Mouse (Mus musculus): ENCODE measurements around the gene Thbs4. TPM values are rescaled to one million over a fixed set of nuclear protein-coding genes. Genes with fewer than 3 reads are reported as not detected.

The Thbs4 gene
- total and polyA plus RNA-seq, 2 experiments from 2014 or later, result 13.4 to 15.3 TPM

DNA sequence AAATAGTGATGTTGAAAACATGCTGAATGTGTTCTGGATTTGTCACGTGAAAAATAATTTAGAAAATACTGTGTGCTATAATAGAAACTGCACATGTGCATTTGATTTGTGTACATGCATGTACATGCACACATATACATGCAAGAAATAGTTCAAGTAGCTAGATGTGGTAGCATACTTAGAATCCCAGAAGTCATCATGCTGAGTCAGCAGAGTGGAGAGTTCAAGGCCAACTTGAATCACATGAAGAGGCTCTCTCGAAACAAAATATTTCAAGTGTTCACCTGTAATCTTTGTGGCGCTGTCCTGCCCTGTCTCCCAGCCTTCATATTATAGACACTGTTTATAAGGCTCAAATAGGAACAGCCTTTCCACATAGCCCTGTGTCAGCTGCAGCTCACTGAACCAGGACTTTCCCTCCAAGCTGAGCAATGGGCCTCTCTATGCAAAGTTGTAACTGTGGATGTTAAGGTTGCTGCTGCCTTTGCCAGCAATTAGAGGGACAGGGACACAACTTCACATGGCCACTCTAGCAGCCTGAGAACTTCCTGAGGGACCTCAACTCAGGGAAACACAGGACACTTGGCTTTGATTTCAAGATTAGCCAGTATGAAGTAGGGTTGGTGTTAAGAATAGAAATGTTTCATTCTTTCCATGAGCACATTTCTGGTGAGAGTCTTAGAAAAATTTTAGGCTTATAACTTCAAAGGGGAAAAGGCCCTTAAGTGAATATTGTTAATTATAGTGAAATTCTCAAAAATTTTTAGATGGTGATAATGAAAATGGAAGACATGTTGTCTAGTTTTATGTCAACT is 76.6 kb downstream of the Thbs4 start:
- Histone ChIP-seq H3K4me2 (ENCODE audit: low read depth, low read length) (no peak overlapping the region), H3K9ac (replicated peaks; ENCODE audit: low read depth, low read length) (no peak overlapping the region), H3K4me1 (ENCODE audit: control insufficient read depth, insufficient read depth) (no peaks in the 10 kb centered on the region), H3K9me3 (replicated peaks; ENCODE audit: control insufficient read depth, low read length) (no peaks in the 10 kb centered on the region), H3K27me3 (ENCODE audit: control insufficient read depth, insufficient read depth, low read length) (no peaks in the 10 kb centered on the region), H3K27ac (ENCODE audit: low read depth) (no peak overlapping the region), H3K4me3 (ENCODE audit: low read depth, low read length) (no peak overlapping the region), H3K36me3 (replicated peaks; ENCODE audit: control insufficient read depth, insufficient read depth, low read length) (no peaks in the 10 kb centered on the region)
- DNase-seq (ENCODE audit: low spot score) (no peak), ATAC-seq (ENCODE audit: insufficient read depth, low read depth) (no peak)
- TF ChIP-seq EP300 (IDR thresholded peaks at IDR 0.05; ENCODE audit: low read depth) (no peak), CTCF (IDR thresholded peaks at IDR 0.05; ENCODE audit: low read depth) (no peak)
- WGBS, result 86% methylated on average over 3 of the region's 3 CpGs

DNA sequence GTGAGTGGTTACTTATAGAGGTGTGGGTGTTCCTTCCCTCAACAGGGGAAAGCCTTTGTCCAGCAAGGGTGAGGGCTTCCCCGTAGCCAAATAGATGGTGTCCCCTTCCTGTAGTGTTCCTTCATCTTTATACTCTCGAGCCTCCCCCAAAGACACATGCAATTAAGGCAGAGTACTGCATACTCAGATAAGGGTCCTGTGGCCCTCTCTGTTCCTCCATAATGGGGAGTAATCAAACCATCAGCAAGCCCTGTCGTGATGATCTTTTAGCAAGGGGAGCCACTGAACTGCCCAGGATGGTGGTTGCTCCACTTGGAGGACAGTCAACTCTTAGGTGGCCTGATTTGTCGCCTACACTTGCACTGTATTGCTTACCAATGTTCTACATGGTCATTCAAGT is 82.0 kb downstream of the Thbs4 start:
- H3K9ac ChIP-seq (replicated peaks; ENCODE audit: low read depth, low read length), result no peak overlapping the region
- no peak for TF ChIP-seq EP300 (IDR thresholded peaks at IDR 0.05; ENCODE audit: low read depth)
- no peak for TF ChIP-seq CTCF (IDR thresholded peaks at IDR 0.05; ENCODE audit: low read depth)
- WGBS, result 82% methylated on average over 4 of the region's 4 CpGs
- no peaks in the 10 kb centered on the region for H3K4me1 ChIP-seq (ENCODE audit: control insufficient read depth, insufficient read depth)
- no peak overlapping the region for H3K4me2 ChIP-seq (ENCODE audit: low read depth, low read length)
- peaks cover 18% of the 10 kb centered on the region for H3K36me3 ChIP-seq (replicated peaks; ENCODE audit: control insufficient read depth, insufficient read depth, low read length)
- no peaks in the 10 kb centered on the region for H3K9me3 ChIP-seq (replicated peaks; ENCODE audit: control insufficient read depth, low read length)
- H3K4me3 ChIP-seq (ENCODE audit: low read depth, low read length), result no peak overlapping the region
- ATAC-seq (ENCODE audit: insufficient read depth, low read depth), result no peak
- DNase-seq (ENCODE audit: low spot score), result no peak
- no peaks in the 10 kb centered on the region for H3K27me3 ChIP-seq (ENCODE audit: control insufficient read depth, insufficient read depth, low read length)
- H3K27ac ChIP-seq (ENCODE audit: low read depth), result no peak overlapping the region

DNA sequence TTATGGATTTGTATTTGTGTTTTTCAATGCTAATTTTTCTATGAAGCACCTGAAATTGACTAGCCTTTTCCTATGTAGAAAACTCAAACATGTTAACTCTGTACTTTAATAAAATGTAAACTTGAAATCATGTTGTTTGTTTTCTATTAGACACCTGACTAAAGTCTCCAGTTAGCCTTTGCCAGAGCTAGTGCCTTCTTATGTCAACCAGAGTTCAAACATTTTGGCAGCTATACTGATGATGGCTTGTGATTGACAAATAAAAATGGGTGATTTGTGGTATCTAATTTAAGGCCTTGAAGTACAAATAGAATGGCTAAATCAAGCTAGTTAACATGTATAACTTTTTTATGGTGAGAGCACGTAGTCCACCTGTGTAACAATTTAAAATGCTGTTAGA is 82.8 kb downstream of the Thbs4 start:
- Histone ChIP-seq H3K4me3 (ENCODE audit: low read depth, low read length) (no peak overlapping the region), H3K4me2 (ENCODE audit: low read depth, low read length) (no peak overlapping the region), H3K4me1 (ENCODE audit: control insufficient read depth, insufficient read depth) (no peaks in the 10 kb centered on the region), H3K9ac (replicated peaks; ENCODE audit: low read depth, low read length) (no peak overlapping the region), H3K27ac (ENCODE audit: low read depth) (no peak overlapping the region), H3K9me3 (replicated peaks; ENCODE audit: control insufficient read depth, low read length) (no peaks in the 10 kb centered on the region), H3K27me3 (ENCODE audit: control insufficient read depth, insufficient read depth, low read length) (no peaks in the 10 kb centered on the region), H3K36me3 (replicated peaks; ENCODE audit: control insufficient read depth, insufficient read depth, low read length) (peaks cover 23% of the 10 kb centered on the region)
- 84% methylated on average over 1 of the region's 1 CpGs for WGBS
- no peak for TF ChIP-seq CTCF (IDR thresholded peaks at IDR 0.05; ENCODE audit: low read depth)
- TF ChIP-seq EP300 (IDR thresholded peaks at IDR 0.05; ENCODE audit: low read depth), result no peak
- DNase-seq (ENCODE audit: low spot score), result no peak
- no peak for ATAC-seq (ENCODE audit: insufficient read depth, low read depth)

DNA sequence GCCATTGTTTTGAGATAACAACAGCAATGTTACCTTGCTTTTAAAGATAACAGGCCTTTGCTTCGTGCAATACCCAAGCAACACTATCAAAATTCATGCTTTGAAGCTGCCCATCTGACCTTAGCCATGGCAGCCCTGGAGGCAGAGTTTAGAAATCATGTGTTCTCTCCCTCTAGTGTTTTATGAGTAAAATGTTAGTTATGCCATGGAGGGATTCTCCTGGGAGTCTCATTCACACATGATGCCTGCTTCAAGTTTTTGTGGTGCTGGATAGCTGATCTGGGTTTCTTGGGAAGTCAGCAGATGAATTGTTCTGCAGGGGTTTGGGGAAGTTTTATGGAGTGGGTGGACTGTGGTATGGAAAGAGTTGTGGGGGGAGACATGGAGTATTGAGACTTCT is 84.3 kb downstream of the Thbs4 start:
- Histone ChIP-seq H3K4me1 (ENCODE audit: control insufficient read depth, insufficient read depth) (no peaks in the 10 kb centered on the region), H3K27me3 (ENCODE audit: control insufficient read depth, insufficient read depth, low read length) (no peaks in the 10 kb centered on the region), H3K9me3 (replicated peaks; ENCODE audit: control insufficient read depth, low read length) (no peaks in the 10 kb centered on the region), H3K9ac (replicated peaks; ENCODE audit: low read depth, low read length) (no peak overlapping the region), H3K4me2 (ENCODE audit: low read depth, low read length) (no peak overlapping the region), H3K36me3 (replicated peaks; ENCODE audit: control insufficient read depth, insufficient read depth, low read length) (peaks cover 34% of the 10 kb centered on the region), H3K4me3 (ENCODE audit: low read depth, low read length) (no peak overlapping the region), H3K27ac (ENCODE audit: low read depth) (no peak overlapping the region)
- DNase-seq (ENCODE audit: low spot score) (no peak), ATAC-seq (ENCODE audit: insufficient read depth, low read depth) (no peak)
- TF ChIP-seq CTCF (IDR thresholded peaks at IDR 0.05; ENCODE audit: low read depth) (no peak), EP300 (IDR thresholded peaks at IDR 0.05; ENCODE audit: low read depth) (no peak)
- WGBS, result 67% methylated on average over 1 of the region's 1 CpGs

DNA sequence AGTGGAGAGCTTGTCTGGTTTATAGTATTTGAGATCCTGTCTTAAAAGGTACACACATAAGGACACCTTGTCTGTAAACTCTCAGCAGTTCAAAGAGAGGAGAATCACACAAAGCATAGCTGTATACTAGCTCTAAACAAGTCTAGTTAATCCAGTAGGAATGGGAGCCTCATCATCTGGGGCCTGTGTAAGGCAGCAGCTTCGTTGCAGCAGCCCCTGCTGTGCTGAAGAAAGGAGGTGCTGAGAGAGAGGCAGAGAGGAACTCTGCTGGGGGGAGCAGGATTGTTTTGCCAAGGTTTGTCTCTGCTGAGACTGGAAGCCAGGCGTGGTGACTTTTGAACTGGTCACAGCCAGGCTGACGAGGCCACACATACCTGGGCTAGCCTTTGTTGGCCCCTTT is 85.1 kb downstream of the Thbs4 start:
- ATAC-seq (ENCODE audit: insufficient read depth, low read depth), result no peak
- H3K27ac ChIP-seq (ENCODE audit: low read depth), result no peak overlapping the region
- no peaks in the 10 kb centered on the region for H3K27me3 ChIP-seq (ENCODE audit: control insufficient read depth, insufficient read depth, low read length)
- no peaks in the 10 kb centered on the region for H3K9me3 ChIP-seq (replicated peaks; ENCODE audit: control insufficient read depth, low read length)
- WGBS, result 50% methylated on average over 3 of the region's 3 CpGs
- no peak for DNase-seq (ENCODE audit: low spot score)
- H3K4me1 ChIP-seq (ENCODE audit: control insufficient read depth, insufficient read depth), result no peaks in the 10 kb centered on the region
- no peak overlapping the region for H3K4me3 ChIP-seq (ENCODE audit: low read depth, low read length)
- no peak for TF ChIP-seq CTCF (IDR thresholded peaks at IDR 0.05; ENCODE audit: low read depth)
- TF ChIP-seq EP300 (IDR thresholded peaks at IDR 0.05; ENCODE audit: low read depth), result no peak
- H3K4me2 ChIP-seq (ENCODE audit: low read depth, low read length), result no peak overlapping the region
- H3K9ac ChIP-seq (replicated peaks; ENCODE audit: low read depth, low read length), result no peak overlapping the region
- H3K36me3 ChIP-seq (replicated peaks; ENCODE audit: control insufficient read depth, insufficient read depth, low read length), result peaks cover 34% of the 10 kb centered on the region

DNA sequence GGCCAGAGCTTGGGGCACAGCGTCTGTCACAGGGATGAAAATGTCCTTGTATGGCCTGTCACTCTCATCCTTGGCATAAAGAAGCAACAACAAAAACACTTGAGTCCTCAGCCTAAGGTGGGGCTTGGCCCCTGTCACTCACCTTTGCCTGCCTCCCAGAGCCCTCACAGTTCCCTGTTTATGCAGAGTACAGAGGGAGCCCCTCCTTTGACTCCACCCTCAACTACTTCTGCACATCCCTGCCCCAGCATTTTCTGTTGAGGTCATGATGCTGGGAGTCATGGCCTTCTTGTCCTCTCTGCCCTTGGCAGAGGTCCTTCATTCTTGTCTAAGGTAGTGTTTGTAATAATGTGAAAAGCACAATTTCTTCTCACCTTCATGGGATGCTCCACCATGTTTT is 86.2 kb downstream of the Thbs4 start:
- no peaks in the 10 kb centered on the region for H3K4me1 ChIP-seq (ENCODE audit: control insufficient read depth, insufficient read depth)
- H3K9me3 ChIP-seq (replicated peaks; ENCODE audit: control insufficient read depth, low read length), result no peaks in the 10 kb centered on the region
- H3K27ac ChIP-seq (ENCODE audit: low read depth), result no peak overlapping the region
- WGBS, result 91% methylated on average over 1 of the region's 1 CpGs
- peaks cover 34% of the 10 kb centered on the region for H3K36me3 ChIP-seq (replicated peaks; ENCODE audit: control insufficient read depth, insufficient read depth, low read length)
- H3K27me3 ChIP-seq (ENCODE audit: control insufficient read depth, insufficient read depth, low read length), result no peaks in the 10 kb centered on the region
- no peak for TF ChIP-seq CTCF (IDR thresholded peaks at IDR 0.05; ENCODE audit: low read depth)
- TF ChIP-seq EP300 (IDR thresholded peaks at IDR 0.05; ENCODE audit: low read depth), result no peak
- ATAC-seq (ENCODE audit: insufficient read depth, low read depth) (no peak), DNase-seq (ENCODE audit: low spot score) (no peak)
- no peak overlapping the region for H3K4me2 ChIP-seq (ENCODE audit: low read depth, low read length)
- H3K4me3 ChIP-seq (ENCODE audit: low read depth, low read length), result no peak overlapping the region
- H3K9ac ChIP-seq (replicated peaks; ENCODE audit: low read depth, low read length), result no peak overlapping the region
